Mouse (Mus musculus) megakaryocyte progenitor cell, adult 5-6 weeks (primary cell): ENCODE data around the gene Tomm22. TPM values are rescaled to one million over a fixed set of nuclear protein-coding genes. Genes with fewer than 3 reads are reported as not detected.

Experiments
- ATAC-seq: replicated peaks from 2 replicates; pipeline ENCODE4 v1.8.0; 2016; ENCODE audit warnings: mild to moderate bottlenecking, moderate TSS enrichment, inconsistent platforms; ENCODE audit not compliant: poor library complexity
- total RNA-seq, 2 experiments: library from RNA; stranded (forward) in 1 of 2; stranded (reverse) in 1 of 2; fragments of 157-497, 149-512 nt in 1 of 2; fragments of 200-1000 nt in 1 of 2; gene quantifications; 2 replicates each; pipeline versions ENCODE4 v1.2.3 to v1.2.4; 2015 to 2017

Gene Tomm22
- total RNA-seq, 2 experiments from 2014 or later = 112 to 197 TPM

GRCm38 (mm10) chr15:79720267-79720666 lies 49.6 kb downstream of the Tomm22 start:
- ATAC-seq = no peak

DNA sequence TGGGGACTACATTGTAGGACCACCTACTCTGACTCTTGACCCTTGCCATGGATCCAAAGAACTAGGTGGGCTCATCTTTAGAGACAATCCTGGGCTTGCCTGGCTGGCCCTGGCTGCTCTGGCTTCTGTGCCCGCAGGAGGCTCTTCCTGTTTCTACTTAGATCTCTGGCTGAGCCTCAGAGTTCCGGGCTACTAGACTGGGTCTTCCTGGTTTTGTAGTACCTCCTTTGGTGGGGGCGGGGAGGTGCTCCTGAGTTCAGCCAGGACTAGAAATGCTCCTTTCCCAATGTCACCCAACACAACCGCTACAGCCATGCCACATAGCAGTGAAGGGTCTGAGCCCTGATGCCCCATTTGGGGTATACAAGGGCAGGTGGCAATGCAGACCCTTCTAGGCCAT lies 50.1 kb downstream of the Tomm22 start:
- ATAC-seq = peak; percentile 40; the same call in 1 of the 2 replicates

Other genes with a start within 250 kb of the Tomm22 start
- gene Csnk1e, start 215.3 kb upstream of the Tomm22 start, total RNA-seq (2015) = 32.0 and 45.6 TPM in 2 replicates
- 29.1 and 30.7 TPM in 2 replicates for gene Csnk1e, start 215.3 kb upstream of the Tomm22 start, total RNA-seq (2017)
- not detected in 2 replicates for gene Kcnj4, start 165.6 kb upstream of the Tomm22 start, total RNA-seq (2015)
- gene Kcnj4, start 165.6 kb upstream of the Tomm22 start, total RNA-seq (2017) = not detected in 2 replicates
- gene Kdelr3, start 154.4 kb upstream of the Tomm22 start, total RNA-seq (2015) = 0.12 TPM in 1 of 2 replicates, not detected in the other
- gene Kdelr3, start 154.4 kb upstream of the Tomm22 start, total RNA-seq (2017) = 0.21 and 0.30 TPM in 2 replicates
- 87.0 and 97.1 TPM in 2 replicates for gene Ddx17, start 124.1 kb upstream of the Tomm22 start, total RNA-seq (2015)
- gene Ddx17, start 124.1 kb upstream of the Tomm22 start, total RNA-seq (2017) = 129 and 165 TPM in 2 replicates
- 3.4 and 3.5 TPM in 2 replicates for gene Dmc1, start 65.8 kb upstream of the Tomm22 start, total RNA-seq (2015)
- 2.9 and 4.0 TPM in 2 replicates for gene Dmc1, start 65.8 kb upstream of the Tomm22 start, total RNA-seq (2017)
- gene Fam227a, start 11.9 kb upstream of the Tomm22 start, total RNA-seq (2015) = 0.61 and 1.5 TPM in 2 replicates
- gene Fam227a, start 11.9 kb upstream of the Tomm22 start, total RNA-seq (2017) = 0.92 and 1.4 TPM in 2 replicates
- gene Cby1, start 11.7 kb upstream of the Tomm22 start, total RNA-seq (2015) = 13.8 and 19.0 TPM in 2 replicates
- 47.9 and 65.2 TPM in 2 replicates for gene Cby1, start 11.7 kb upstream of the Tomm22 start, total RNA-seq (2017)
- 16.0 and 18.9 TPM in 2 replicates for gene Josd1, start 17.1 kb downstream of the Tomm22 start, total RNA-seq (2015)
- 25.1 and 26.2 TPM in 2 replicates for gene Josd1, start 17.1 kb downstream of the Tomm22 start, total RNA-seq (2017)
- 31.0 and 34.5 TPM in 2 replicates for gene Gtpbp1, start 20.0 kb downstream of the Tomm22 start, total RNA-seq (2015)
- gene Gtpbp1, start 20.0 kb downstream of the Tomm22 start, total RNA-seq (2017) = 48.2 and 58.6 TPM in 2 replicates
- gene Sun2, start 71.7 kb downstream of the Tomm22 start, total RNA-seq (2015) = 83.4 and 84.0 TPM in 2 replicates
- gene Sun2, start 71.7 kb downstream of the Tomm22 start, total RNA-seq (2017) = 225 and 233 TPM in 2 replicates
- gene Dnal4, start 107.0 kb downstream of the Tomm22 start, total RNA-seq (2015) = 15.9 and 16.2 TPM in 2 replicates
- gene Dnal4, start 107.0 kb downstream of the Tomm22 start, total RNA-seq (2017) = 12.2 and 12.5 TPM in 2 replicates
- 0.15 and 0.20 TPM in 2 replicates for gene Nptxr, start 133.9 kb downstream of the Tomm22 start, total RNA-seq (2015)
- 0.14 and 0.17 TPM in 2 replicates for gene Nptxr, start 133.9 kb downstream of the Tomm22 start, total RNA-seq (2017)
- 0.51 TPM in 1 of 2 replicates, not detected in the other for gene Npcd, start 163.4 kb downstream of the Tomm22 start, total RNA-seq (2015)
- gene Npcd, start 163.4 kb downstream of the Tomm22 start, total RNA-seq (2017) = 0.34 TPM in 1 of 2 replicates, not detected in the other
- gene Cbx6, start 163.8 kb downstream of the Tomm22 start, total RNA-seq (2015) = 5.9 and 6.1 TPM in 2 replicates
- 7.5 and 11.5 TPM in 2 replicates for gene Cbx6, start 163.8 kb downstream of the Tomm22 start, total RNA-seq (2017)
- 167 and 177 TPM in 2 replicates for gene Apobec3, start 220.8 kb downstream of the Tomm22 start, total RNA-seq (2015)
- gene Apobec3, start 220.8 kb downstream of the Tomm22 start, total RNA-seq (2017) = 159 and 166 TPM in 2 replicates